Mouse (Mus musculus) thymus, adult 2 months (tissue): Measurements from ENCODE around the gene St6galnac3. TPM values are rescaled to one million over a fixed set of nuclear protein-coding genes. Genes with fewer than 3 reads are reported as not detected.

Source experiments
- DNase-seq: peaks from one replicate; pipeline ENCODE4 v3.0.0; 2021
- H3K27ac ChIP-seq: fragments of 200-500 bp; 2 replicates; pipeline ENCODE4 v1.5.1; 2012; ENCODE audit warnings: low read length, control low read depth; ENCODE audit not compliant: control insufficient read depth, insufficient read depth
- H3K27me3 ChIP-seq: fragments of 200-500 bp; 2 replicates; pipeline ENCODE4 v1.6.1; 2012; ENCODE audit warnings: mild to moderate bottlenecking, low read length, moderate library complexity, mixed read lengths; ENCODE audit not compliant: control insufficient read depth, insufficient read depth
- H3K36me3 ChIP-seq: fragments of 200-500 bp; 2 replicates; pipeline ENCODE4 v1.6.1; 2012; ENCODE audit warnings: mild to moderate bottlenecking, low read length, moderate library complexity; ENCODE audit not compliant: control insufficient read depth, insufficient read depth
- H3K4me1 ChIP-seq: fragments of 200-500 bp; replicated peaks from 2 replicates; pipeline ENCODE4 v1.6.1; 2012; ENCODE audit warnings: low read length; ENCODE audit not compliant: control insufficient read depth, insufficient read depth
- H3K4me3 ChIP-seq: fragments of 200-500 bp; 2 replicates; pipeline ENCODE4 v1.5.1; 2012; ENCODE audit warnings: mild to moderate bottlenecking, low read length, control low read depth, moderate library complexity; ENCODE audit not compliant: control insufficient read depth, insufficient read depth
- CTCF ChIP-seq: fragments of 200-500 bp; IDR thresholded peaks from 2 replicates; pipeline ENCODE4 v1.5.1; 2012; ENCODE audit warnings: mild to moderate bottlenecking, control low read depth, low read length, moderate library complexity, borderline replicate concordance; ENCODE audit not compliant: control insufficient read depth, poor library complexity, insufficient read depth; ENCODE audit errors: extremely low read depth
- POLR2A ChIP-seq: fragments of 200-500 bp; IDR thresholded peaks from 2 replicates; pipeline ENCODE4 v1.6.1; 2012; ENCODE audit warnings: mild to moderate bottlenecking, low read length, control low read depth, moderate library complexity; ENCODE audit not compliant: control insufficient read depth, poor library complexity, insufficient read depth; ENCODE audit errors: extremely low read depth
- WGBS: fragments of 180-500 bp; shearing (Covaris S2); methylation state at CpG from one replicate; pipeline ENCODE4 v1.1.7; 2018; 5-methylcytosine and 5-hydroxymethylcytosine counted together
- polyA plus RNA-seq: library from polyadenylated mRNA; depleted of rRNA; stranded (reverse); fragments of >200 nt; gene quantifications from 2 replicates; pipeline ENCODE4 v1.2.3, GENCODE M21; 2012

The St6galnac3 gene
- polyA plus RNA-seq, 1 experiment: 1.3 TPM

DNA sequence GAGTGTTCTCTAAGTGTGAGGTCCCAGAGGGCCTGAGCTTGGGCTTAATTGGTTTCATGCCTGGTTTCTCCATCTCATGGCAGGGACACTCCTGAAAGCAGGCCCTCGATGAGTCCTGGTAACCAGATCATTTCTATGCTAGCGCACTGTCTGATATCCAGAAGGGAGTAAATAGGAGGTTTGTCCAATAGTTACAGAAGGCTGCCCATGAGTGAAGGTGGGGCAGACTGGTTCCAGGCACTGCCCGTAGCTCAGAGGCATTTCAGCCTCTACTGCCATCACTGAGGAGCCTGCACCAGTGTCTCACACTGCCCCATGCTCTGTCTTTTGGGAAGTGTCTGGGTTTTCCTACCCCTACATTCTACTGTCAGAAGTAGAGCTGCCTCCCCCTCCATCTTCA is 72.1 kb downstream of the St6galnac3 start:
- H3K36me3 ChIP-seq: no peaks in the 10 kb centered on the region
- H3K27ac ChIP-seq: no peak overlapping the region
- H3K4me3 ChIP-seq: no peak overlapping the region
- H3K4me1 ChIP-seq: no peaks in the 10 kb centered on the region
- WGBS: 96% methylated on average over 3 of the region's 3 CpGs
- no peaks in the 10 kb centered on the region for H3K27me3 ChIP-seq
- TF ChIP-seq POLR2A (no peak), CTCF (no peak)
- no peak for DNase-seq

DNA sequence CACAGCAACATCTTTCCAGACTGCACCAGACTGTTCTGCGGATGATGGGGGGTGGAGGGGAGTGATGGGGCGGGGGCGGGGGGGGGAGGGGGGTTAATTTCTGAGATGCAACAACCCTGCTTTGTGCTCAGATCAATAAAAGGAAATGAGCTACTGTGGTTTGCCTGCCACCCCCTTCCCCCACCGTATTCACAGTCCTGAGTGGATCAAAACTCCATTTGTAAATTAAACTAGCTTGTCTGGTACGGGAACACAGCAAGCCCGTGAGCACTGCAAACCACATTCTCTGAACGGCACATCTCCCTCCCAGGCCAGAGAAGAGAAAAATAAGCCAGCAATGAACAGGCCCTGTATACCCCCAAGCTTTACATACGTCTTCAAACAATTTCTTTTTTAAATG is 76.3 kb downstream of the St6galnac3 start:
- H3K4me3 ChIP-seq: no peak overlapping the region
- 88% methylated on average over 8 of the region's 8 CpGs for WGBS

DNA sequence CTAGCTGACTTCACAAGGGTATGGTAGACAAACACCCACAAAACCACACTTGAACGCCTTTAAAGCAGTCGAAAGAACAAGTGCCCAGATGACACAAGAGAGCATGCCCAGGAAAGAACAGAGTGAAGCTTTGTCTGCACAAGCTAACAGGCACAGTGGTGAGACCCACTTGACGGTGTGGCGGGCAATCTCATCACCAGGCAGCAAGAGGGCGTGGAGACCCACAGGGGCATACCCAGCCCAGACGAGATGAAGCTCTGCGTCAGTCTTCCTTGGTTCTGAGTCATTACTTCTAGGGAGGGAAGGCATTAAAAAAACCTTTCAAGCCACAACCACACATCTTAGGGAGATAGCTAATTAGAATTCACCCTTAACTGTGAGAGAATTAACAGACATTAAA is 79.2 kb downstream of the St6galnac3 start:
- DNase-seq: no peak
- Histone ChIP-seq H3K27ac (no peak overlapping the region), H3K27me3 (no peaks in the 10 kb centered on the region), H3K4me1 (no peaks in the 10 kb centered on the region), H3K4me3 (no peak overlapping the region), H3K36me3 (no peaks in the 10 kb centered on the region)
- 32% methylated on average over 7 of the region's 7 CpGs for WGBS
- TF ChIP-seq CTCF: no peak
- no peak for TF ChIP-seq POLR2A

More for the DNA sequence above, 76.3 kb downstream of the St6galnac3 start:
- no peaks in the 10 kb centered on the region for H3K36me3 ChIP-seq
- no peaks in the 10 kb centered on the region for H3K4me1 ChIP-seq
- no peak for TF ChIP-seq POLR2A
- TF ChIP-seq CTCF: no peak
- DNase-seq: no peak
- H3K27ac ChIP-seq: no peak overlapping the region
- no peaks in the 10 kb centered on the region for H3K27me3 ChIP-seq

DNA sequence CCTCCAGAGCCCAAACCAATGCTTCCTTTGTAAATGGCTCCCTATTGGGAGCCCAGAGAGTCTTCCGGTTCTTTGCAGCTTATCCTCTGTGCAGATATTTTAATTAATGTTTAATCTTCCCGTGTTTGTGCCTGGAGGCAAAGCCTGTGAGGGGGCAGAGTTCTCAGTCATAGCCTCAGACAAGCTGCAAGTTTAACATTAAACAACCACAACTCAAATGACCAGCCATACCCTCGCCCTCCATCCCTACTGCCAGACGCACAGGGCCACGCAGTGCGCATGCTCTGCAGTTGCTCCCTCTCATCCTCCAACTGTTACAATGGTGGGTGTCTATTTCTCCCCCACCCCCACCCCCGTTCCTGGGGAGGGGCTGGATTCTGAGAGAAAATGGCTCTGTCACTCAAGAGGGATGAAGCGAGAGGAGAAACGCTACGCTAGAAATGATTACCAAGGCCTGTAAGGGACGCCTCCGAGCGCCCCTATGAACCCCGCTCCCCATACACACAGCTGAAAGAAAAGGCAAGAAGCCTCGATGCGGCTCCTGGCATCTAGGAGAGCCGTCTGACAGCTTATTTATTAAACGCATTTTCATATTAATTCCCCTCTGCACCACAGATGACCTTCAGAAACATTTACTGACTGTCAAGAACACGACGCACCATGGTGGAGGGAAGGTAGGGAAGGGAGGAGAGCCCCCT is 81.0 kb downstream of the St6galnac3 start:
- TF ChIP-seq CTCF (no peak), POLR2A (no peak)
- Histone ChIP-seq H3K27me3 (no peaks in the 10 kb centered on the region), H3K36me3 (no peaks in the 10 kb centered on the region), H3K27ac (no peak overlapping the region), H3K4me3 (no peak overlapping the region), H3K4me1 (no peaks in the 10 kb centered on the region)
- 92% methylated on average over 20 of the region's 20 CpGs for WGBS
- no peak for DNase-seq

DNA sequence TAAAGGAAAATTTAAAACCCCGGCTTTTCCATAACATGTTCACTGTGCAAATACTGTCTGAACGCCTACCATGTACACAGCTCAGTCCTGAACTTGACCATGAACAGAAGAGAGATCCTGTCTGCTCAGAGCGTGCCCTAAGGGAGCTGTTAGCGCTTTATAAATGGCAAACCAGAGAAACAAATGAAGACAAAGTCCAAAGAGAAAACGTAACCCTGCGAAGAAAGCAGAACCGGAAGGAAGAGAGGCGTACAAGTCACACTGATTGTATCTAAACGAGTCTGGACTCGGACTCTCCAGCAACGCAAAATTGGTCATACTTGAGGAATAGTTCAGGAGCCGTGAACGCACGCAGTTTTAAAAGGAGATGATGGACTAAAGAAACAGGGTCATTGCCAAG is 82.1 kb downstream of the St6galnac3 start:
- no peaks in the 10 kb centered on the region for H3K36me3 ChIP-seq
- H3K27me3 ChIP-seq: no peaks in the 10 kb centered on the region
- TF ChIP-seq POLR2A (no peak), CTCF (no peak)
- H3K4me3 ChIP-seq: no peak overlapping the region
- H3K4me1 ChIP-seq: no peaks in the 10 kb centered on the region
- no peak overlapping the region for H3K27ac ChIP-seq
- DNase-seq: no peak
- 96% methylated on average over 14 of the region's 14 CpGs for WGBS

DNA sequence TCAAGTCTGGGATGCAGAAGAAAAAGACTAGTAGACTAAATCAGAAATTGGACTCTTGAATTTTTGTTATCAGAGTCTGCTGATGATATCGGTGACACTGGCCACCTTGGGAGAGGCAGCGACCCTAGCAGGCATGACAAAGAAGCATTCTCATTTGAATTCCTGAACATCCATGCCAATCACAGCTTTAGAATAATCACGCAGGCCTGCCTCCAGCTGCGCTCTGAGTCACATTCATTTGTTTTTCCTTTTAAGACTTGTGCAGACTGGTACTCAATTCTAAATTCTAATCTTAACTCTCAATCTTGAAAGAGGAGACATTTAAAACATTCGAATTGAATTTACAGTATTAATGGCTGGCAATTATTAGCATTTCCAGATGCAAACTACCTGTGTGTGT is 83.2 kb downstream of the St6galnac3 start:
- TF ChIP-seq POLR2A: no peak
- TF ChIP-seq CTCF: no peak
- DNase-seq: no peak
- Histone ChIP-seq H3K4me3 (no peak overlapping the region), H3K27ac (no peak overlapping the region), H3K27me3 (no peaks in the 10 kb centered on the region), H3K36me3 (no peaks in the 10 kb centered on the region), H3K4me1 (no peaks in the 10 kb centered on the region)
- WGBS: 95% methylated on average over 5 of the region's 5 CpGs

DNA sequence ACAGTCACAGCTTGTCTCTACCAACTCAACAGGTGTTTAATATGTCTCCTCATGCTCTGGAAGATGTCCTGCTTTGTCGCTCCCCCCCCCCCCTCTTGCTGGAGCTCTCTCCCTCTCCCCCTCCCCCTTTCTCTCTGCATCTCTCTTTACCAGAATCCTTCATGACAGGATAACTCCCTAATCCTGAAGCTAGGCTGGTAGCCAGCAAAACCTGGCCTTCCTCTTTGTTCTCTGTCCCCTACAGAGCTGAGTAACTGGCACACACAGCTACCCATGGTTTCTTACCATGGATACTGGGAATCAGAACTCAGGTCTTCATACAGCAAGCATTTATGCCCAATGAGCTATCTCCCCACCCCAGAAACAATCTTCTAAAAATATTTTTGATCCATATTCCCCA is 87.6 kb downstream of the St6galnac3 start:
- H3K4me3 ChIP-seq: no peak overlapping the region
- no peak for TF ChIP-seq CTCF
- H3K27ac ChIP-seq: no peak overlapping the region
- H3K4me1 ChIP-seq: no peaks in the 10 kb centered on the region
- no peak for DNase-seq
- H3K27me3 ChIP-seq: no peaks in the 10 kb centered on the region
- 86% methylated on average over 1 of the region's 1 CpGs for WGBS
- no peaks in the 10 kb centered on the region for H3K36me3 ChIP-seq
